Comparison of ENCODE assay signal across 12 mouse cellular contexts in genomic region chr10:7068608-7069007, GRCm38 (mm10). TPM values are rescaled to one million over a fixed set of nuclear protein-coding genes. Genes with fewer than 3 reads are reported as not detected.
DNase-seq lines count a peak whose midpoint lies in the region; TF ChIP-seq lines count a peak whose summit lies in the region.
"Had no signal": no experiment of that assay in that cellular context is flagged by ENCODE, and none has a peak within 500 bp of the region (broad histone marks: within the 10 kb centered on the region; RNA-seq: fewer than 3 reads in every experiment).

No protein-coding gene starts in this region.

- intact Hi-C loops in gastrocnemius, adult 2 months (cut with DNase I), result no loop called here

- no peak overlapping the region for H3K27ac ChIP-seq in gastrocnemius, adult 2 months
- H3K27ac ChIP-seq: embryonic facial prominence, embryonic 15.5 days; heart, embryonic 10.5 days; kidney, embryonic 15.5 days; midbrain, embryonic 10.5 days had no signal

- DNase-seq in gastrocnemius, adult 2 months, result no peak
- DNase-seq in gastrocnemius, postnatal 25 days, result no peak
- DNase-seq in testis, postnatal 14 days (ENCODE audit: low spot score), result peak; percentile 56
- no peak for DNase-seq in testis, postnatal 10 days (ENCODE audit: low spot score)
- peak; percentile 22 for DNase-seq in embryo, embryonic 11 days
- peak; percentile 31 for DNase-seq in thymus, postnatal 14 days
- DNase-seq in adrenal gland, adult 18-20 months (ENCODE audit: low spot score in 2 of 2), result no peak
- DNase-seq in spleen, postnatal 14 days (ENCODE audit: low spot score in 2 of 2), result no peak

- peak; percentile 53 for TF ChIP-seq CTCF in gastrocnemius, adult 2 months (IDR thresholded peaks at IDR 0.05)

- no peak overlapping the region for H3K4me3 ChIP-seq in gastrocnemius, adult 2 months
- H3K4me3 ChIP-seq: embryonic facial prominence, embryonic 15.5 days; heart, embryonic 10.5 days; kidney, embryonic 15.5 days; midbrain, embryonic 10.5 days had no signal

RNA-seq across cellular contexts. Expression of gene Ipcef1, which starts 16.3 kb away (rescaled TPM):
- total RNA-seq in gastrocnemius, adult 2 months (2021), result not detected
- under 1 TPM in 1 of 2 experiments, not detected in 1; 0.08 TPM for total RNA-seq in gastrocnemius, postnatal 25 days (2021)
- under 1 TPM; 0.40 to 0.51 TPM for total RNA-seq in adrenal gland, adult 18-20 months (2021)

Comparison
In these comparisons a context has a peak if more than half of its experiments do, and no peak if none do; other contexts are left out.
1. DNase-seq: peak in testis, postnatal 14 days (single experiment), embryo, embryonic 11 days (single experiment) and thymus, postnatal 14 days (single experiment); none in gastrocnemius, adult 2 months (single experiment), gastrocnemius, postnatal 25 days (single experiment), testis, postnatal 10 days (single experiment), adrenal gland, adult 18-20 months (0 of 2) and spleen, postnatal 14 days (0 of 2).